Mouse (Mus musculus) liver, embryonic 16.5 days (tissue): ENCODE results near the gene Nanos3. TPM values are rescaled to one million over a fixed set of nuclear protein-coding genes. Genes with fewer than 3 reads are reported as not detected.

Experiments
- ATAC-seq: fragments of 200-750 bp; cut with Nextera tagmentation; 2 replicates; pipeline ENCODE4 v1.8.0; 2017; ENCODE audit warnings: low read depth, mild to moderate bottlenecking, moderate number of reproducible peaks, moderate library complexity
- H3K27ac ChIP-seq: fragments of 300-500 bp; sonication (generic); 2 replicates; pipeline ENCODE4 v1.5.1; 2014; ENCODE audit warnings: mild to moderate bottlenecking, low read length
- H3K27me3 ChIP-seq: fragments of 300-500 bp; sonication (generic); 2 replicates; pipeline ENCODE4 v1.6.1; 2014; ENCODE audit warnings: low read depth, low read length, mixed read lengths; ENCODE audit not compliant: control insufficient read depth, insufficient read depth
- H3K36me3 ChIP-seq: fragments of 300-500 bp; sonication (generic); 2 replicates; pipeline ENCODE4 v1.6.1; 2014; ENCODE audit warnings: mild to moderate bottlenecking; ENCODE audit not compliant: control insufficient read depth, insufficient read depth
- H3K4me1 ChIP-seq: fragments of 300-500 bp; sonication (generic); 2 replicates; pipeline ENCODE4 v1.6.1; 2014; ENCODE audit warnings: low read depth, low read length, mixed read lengths; ENCODE audit not compliant: control insufficient read depth
- H3K4me2 ChIP-seq: fragments of 300-500 bp; sonication (generic); 2 replicates; pipeline ENCODE4 v1.6.1; 2014; ENCODE audit warnings: low read depth, low read length, mixed read lengths
- H3K4me3 ChIP-seq: fragments of 300-500 bp; sonication (generic); 2 replicates; pipeline ENCODE4 v1.5.1; 2014; ENCODE audit warnings: low read depth, mild to moderate bottlenecking, low read length
- H3K9ac ChIP-seq: fragments of 300-500 bp; sonication (generic); 2 replicates; pipeline ENCODE4 v1.6.1; 2014; ENCODE audit warnings: low read depth, low read length
- H3K9me3 ChIP-seq: fragments of 300-500 bp; sonication (generic); replicated peaks from 2 replicates; pipeline ENCODE4 v1.6.1; 2016; ENCODE audit warnings: low read length; ENCODE audit not compliant: control insufficient read depth
- WGBS: fragments of 180-500 bp; shearing (Covaris S2); extraction: QIAGEN DNeasy Blood & Tissue Kit; methylation state at CpG from one replicate; pipeline ENCODE4 v1.1.7; 2014; ENCODE audit not compliant: insufficient replicate concordance; 5-methylcytosine and 5-hydroxymethylcytosine counted together
- polyA plus RNA-seq: library from polyadenylated mRNA; unstranded; fragments of >200 nt; fragmentation: Nextera tagmentation; extraction: Ambion mirVana; gene quantifications from 2 replicates; pipeline ENCODE4 v1.2.1, GENCODE M21; 2015

The Nanos3 gene
- polyA plus RNA-seq, 1 experiment from 2014 or later = not detected

DNA sequence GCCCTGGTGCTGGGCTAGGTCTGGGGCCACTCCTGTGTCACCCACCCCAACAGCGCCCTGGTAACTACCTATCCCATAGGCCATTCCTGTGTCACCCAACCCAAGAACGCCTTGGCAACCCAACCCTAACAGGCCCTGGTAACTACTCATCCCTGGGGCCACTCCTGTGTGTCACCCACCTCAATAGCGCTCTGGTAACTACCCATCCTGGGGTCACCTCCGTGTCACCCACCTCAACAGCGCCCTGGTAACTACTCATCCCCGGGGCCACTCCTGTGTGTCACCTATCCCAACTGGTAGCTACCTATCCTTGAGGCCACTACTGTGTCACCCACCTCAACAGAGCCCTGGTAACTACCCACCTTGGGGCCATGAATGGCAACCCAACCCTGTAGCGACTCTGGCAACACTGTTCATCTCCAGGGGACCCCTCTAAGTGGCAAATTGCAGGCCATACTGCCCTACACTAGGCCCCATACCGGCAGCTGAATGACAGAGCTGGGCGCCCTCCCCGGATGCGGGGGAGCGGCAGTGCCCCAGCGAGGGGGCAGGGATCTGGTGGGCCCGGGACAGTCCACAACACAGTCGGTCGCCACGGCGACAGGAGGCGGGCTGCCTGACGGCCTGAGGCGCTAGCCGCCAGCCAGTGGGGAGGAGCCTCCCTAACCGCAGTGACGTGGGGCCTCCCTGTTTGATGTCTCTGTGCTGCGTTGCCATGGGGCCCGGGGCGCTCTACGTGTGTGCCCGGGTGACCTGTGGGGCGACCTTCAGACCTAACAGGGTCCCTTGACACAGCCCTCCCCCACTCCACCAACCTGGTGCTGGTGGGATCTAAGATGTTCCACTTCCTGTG, 13.1 kb upstream of the Nanos3 start:
- H3K27me3 ChIP-seq = peaks cover 24% of the 10 kb centered on the region
- peak; percentile 83 for ATAC-seq
- 2% methylated on average over 30 of the region's 30 CpGs for WGBS
- H3K4me3 ChIP-seq = peak overlapping the region; percentile 53
- H3K9me3 ChIP-seq = no peaks in the 10 kb centered on the region
- H3K36me3 ChIP-seq = no peaks in the 10 kb centered on the region
- H3K9ac ChIP-seq = peak overlapping the region; percentile 12
- peak overlapping the region; percentile 68 for H3K27ac ChIP-seq
- H3K4me2 ChIP-seq = peak overlapping the region; percentile 81
- H3K4me1 ChIP-seq = peaks cover 41% of the 10 kb centered on the region

DNA sequence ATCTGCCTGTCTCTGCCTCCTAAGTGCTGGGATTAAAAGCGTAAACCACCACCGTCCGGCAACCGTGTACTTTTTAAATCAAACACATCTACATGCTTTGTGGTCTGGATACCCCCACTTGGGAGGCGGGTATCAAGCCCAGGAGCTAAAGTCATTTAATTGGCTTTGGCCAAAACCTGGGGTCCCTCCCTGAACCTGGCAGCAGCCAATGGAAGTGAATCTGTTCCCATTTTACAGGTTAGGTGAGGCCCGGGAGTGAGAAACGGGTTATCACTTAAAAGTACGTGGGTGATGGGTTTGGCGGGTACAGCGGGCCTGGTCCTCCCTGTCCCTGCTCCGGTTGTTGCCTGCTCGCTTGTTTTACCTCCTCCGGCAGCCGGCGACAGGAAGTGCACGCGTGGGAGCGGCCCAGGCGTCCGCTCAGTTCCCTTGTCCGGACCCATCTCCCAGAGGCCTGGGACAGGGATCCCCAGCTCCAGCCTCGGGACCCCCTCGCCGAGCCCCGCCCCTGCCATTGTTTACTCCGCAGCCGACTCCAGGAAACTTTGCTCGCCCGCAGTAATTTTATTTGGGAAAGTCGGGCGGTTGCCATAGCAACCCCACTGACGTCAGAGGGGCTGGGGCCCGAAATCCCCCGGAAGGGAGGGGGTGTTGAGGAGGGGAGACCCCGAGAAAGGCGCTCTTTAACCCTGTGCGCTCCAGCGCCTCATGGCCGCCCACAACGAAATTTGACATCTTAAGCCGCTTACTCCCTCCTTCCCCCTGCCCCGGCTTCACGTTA, 12.3 kb upstream of the Nanos3 start:
- peaks cover 45% of the 10 kb centered on the region for H3K4me1 ChIP-seq
- no peaks in the 10 kb centered on the region for H3K9me3 ChIP-seq
- peak overlapping the region; percentile 81 for H3K4me2 ChIP-seq
- peaks cover 21% of the 10 kb centered on the region for H3K27me3 ChIP-seq
- H3K36me3 ChIP-seq = no peaks in the 10 kb centered on the region
- peak overlapping the region; percentile 53 for H3K4me3 ChIP-seq
- H3K27ac ChIP-seq = peak overlapping the region; percentile 68
- H3K9ac ChIP-seq = peak overlapping the region; percentile 12
- WGBS = 3% methylated on average over 43 of the region's 43 CpGs
- peak; percentile 9 for ATAC-seq

DNA sequence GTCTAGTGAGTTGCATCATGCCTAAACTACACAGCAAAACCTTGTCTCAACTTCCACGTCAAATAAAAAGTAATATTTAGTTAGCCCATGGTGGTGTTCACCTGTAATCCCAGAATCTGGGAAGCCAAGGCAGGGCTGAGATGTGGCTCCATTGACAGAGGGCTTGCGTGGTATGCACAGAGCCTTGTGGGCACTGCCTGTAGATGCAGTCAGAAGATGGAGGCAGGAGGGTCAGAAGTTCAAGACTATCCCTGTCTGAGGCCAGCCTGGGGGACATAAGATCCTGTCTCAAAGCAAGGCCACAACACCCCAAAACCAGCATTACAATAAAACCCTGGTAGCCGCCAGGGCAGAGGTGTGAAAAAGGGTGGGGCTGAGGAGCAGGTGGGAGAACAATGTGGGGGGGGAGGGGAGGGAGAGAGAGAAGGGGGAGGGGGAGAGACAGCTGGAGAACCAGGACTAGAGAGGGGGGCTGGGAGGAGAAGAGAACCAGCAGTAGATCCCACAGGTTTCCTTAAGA, 9.3 kb upstream of the Nanos3 start:
- Histone ChIP-seq H3K9me3 (no peaks in the 10 kb centered on the region), H3K4me1 (peaks cover 32% of the 10 kb centered on the region), H3K36me3 (no peaks in the 10 kb centered on the region), H3K9ac (no peak overlapping the region), H3K27ac (no peak overlapping the region), H3K4me3 (no peak overlapping the region), H3K27me3 (peaks cover 4% of the 10 kb centered on the region; the same call in 1 of the 2 replicates), H3K4me2 (no peak overlapping the region)
- ATAC-seq = no peak
- 61% methylated on average over 3 of the region's 3 CpGs for WGBS

DNA sequence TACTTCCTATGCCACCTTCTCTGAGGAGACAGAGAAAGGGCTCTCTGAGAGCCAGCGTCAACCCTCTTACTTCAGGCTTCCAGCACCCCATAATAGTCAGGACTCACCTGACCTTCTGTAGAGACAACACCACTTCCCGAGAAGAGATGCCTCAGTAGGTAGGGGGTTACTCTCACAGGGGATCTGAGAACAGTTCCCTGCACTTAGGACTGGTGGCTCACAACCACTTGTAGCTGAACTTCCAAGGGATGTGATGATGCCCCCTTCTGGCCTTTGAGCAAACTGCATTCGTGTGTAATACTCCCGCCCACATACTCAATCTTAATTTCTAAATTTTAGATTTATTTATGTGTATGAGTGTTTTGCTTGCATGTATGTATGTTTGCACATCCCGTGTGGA, 8.5 kb upstream of the Nanos3 start:
- no peak overlapping the region for H3K4me3 ChIP-seq
- no peak overlapping the region for H3K27ac ChIP-seq
- no peaks in the 10 kb centered on the region for H3K36me3 ChIP-seq
- H3K9ac ChIP-seq = no peak overlapping the region
- H3K4me2 ChIP-seq = no peak overlapping the region
- H3K9me3 ChIP-seq = no peaks in the 10 kb centered on the region
- WGBS = 54% methylated on average over 5 of the region's 5 CpGs
- H3K4me1 ChIP-seq = peaks cover 28% of the 10 kb centered on the region
- H3K27me3 ChIP-seq = peaks cover 4% of the 10 kb centered on the region; the same call in 1 of the 2 replicates
- no peak for ATAC-seq

DNA sequence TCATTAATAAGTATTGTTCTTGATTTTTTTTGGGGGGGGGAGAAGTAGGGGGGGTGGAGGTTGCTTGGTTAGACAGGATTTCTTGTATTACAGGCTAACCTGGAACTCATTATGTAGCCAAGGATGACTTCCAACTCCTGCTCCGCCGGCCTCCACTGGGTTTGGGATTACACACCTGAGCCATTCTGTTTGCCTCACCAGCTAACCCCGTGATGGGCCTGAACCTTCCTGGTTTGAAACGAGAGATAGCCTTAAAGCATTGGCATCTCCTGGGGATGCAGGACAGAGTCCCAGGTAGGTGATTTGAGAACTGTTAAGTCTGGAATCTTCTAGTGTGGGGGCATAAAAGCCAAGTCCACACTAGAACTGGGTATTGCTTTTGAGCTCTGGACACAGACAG, 8.1 kb upstream of the Nanos3 start:
- no peaks in the 10 kb centered on the region for H3K9me3 ChIP-seq
- WGBS = 69% methylated on average over 4 of the region's 4 CpGs
- ATAC-seq = no peak
- H3K9ac ChIP-seq = no peak overlapping the region
- H3K27ac ChIP-seq = no peak overlapping the region
- peaks cover 4% of the 10 kb centered on the region; the same call in 1 of the 2 replicates for H3K27me3 ChIP-seq
- H3K4me3 ChIP-seq = no peak overlapping the region
- no peak overlapping the region for H3K4me2 ChIP-seq
- H3K36me3 ChIP-seq = no peaks in the 10 kb centered on the region
- H3K4me1 ChIP-seq = peaks cover 24% of the 10 kb centered on the region

DNA sequence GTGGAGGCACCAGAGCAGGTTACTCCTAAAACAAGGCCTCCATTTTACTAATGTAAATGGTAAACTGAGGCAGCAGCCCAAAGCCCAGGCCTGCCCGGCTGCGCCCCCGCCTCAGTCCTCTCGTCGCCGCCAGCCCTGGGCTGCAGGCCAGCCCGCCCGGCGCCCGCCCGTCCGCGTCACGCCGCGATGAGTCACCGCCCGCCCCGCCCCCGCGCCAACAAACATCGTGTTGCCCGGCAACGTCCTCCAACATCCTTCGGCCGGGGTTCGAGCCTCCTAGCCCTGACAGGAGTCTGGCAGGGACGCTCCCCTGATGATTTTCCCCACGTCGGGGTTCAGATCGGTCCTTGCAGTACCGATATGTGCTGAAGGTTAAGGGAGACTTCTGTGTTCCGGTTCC, 7.5 kb upstream of the Nanos3 start:
- 2% methylated on average over 31 of the region's 33 CpGs for WGBS
- peak overlapping the region; percentile 65 for H3K4me2 ChIP-seq
- peak; percentile 69 for ATAC-seq
- peak overlapping the region; percentile 13 for H3K9ac ChIP-seq
- H3K36me3 ChIP-seq = no peaks in the 10 kb centered on the region
- H3K27me3 ChIP-seq = peaks cover 4% of the 10 kb centered on the region; the same call in 1 of the 2 replicates
- H3K4me3 ChIP-seq = peak overlapping the region; percentile 48
- peaks cover 18% of the 10 kb centered on the region for H3K4me1 ChIP-seq
- peak overlapping the region; percentile 34; the same call in 1 of the 2 replicates for H3K27ac ChIP-seq
- no peaks in the 10 kb centered on the region for H3K9me3 ChIP-seq

DNA sequence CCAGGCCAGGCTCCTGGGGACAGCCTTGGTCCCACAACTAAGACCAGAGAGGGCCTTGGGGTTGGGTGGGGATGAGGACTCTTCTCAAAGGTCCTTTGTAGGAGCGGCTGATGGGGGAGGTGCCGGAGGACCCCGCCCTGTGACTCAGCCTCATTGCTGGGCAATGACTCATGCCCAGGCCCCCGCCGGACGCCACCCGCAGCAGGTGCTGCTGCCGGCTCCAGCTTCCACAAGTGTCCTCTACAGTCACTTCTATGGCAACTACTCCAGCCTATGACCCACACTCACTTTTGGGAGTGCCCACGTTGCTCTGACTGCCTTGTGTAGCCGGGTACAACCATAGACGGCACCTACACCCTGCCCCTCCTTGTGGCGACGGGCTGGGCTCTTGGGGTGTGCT, 7.0 kb upstream of the Nanos3 start:
- Histone ChIP-seq H3K9me3 (no peaks in the 10 kb centered on the region), H3K27me3 (peaks cover 4% of the 10 kb centered on the region; the same call in 1 of the 2 replicates), H3K36me3 (no peaks in the 10 kb centered on the region), H3K4me3 (peak overlapping the region; percentile 48), H3K4me1 (peaks cover 21% of the 10 kb centered on the region), H3K27ac (peak overlapping the region; percentile 34; the same call in 1 of the 2 replicates), H3K9ac (peak overlapping the region; percentile 13), H3K4me2 (peak overlapping the region; percentile 65)
- peak; percentile 78 for ATAC-seq
- 26% methylated on average over 13 of the region's 13 CpGs for WGBS

DNA sequence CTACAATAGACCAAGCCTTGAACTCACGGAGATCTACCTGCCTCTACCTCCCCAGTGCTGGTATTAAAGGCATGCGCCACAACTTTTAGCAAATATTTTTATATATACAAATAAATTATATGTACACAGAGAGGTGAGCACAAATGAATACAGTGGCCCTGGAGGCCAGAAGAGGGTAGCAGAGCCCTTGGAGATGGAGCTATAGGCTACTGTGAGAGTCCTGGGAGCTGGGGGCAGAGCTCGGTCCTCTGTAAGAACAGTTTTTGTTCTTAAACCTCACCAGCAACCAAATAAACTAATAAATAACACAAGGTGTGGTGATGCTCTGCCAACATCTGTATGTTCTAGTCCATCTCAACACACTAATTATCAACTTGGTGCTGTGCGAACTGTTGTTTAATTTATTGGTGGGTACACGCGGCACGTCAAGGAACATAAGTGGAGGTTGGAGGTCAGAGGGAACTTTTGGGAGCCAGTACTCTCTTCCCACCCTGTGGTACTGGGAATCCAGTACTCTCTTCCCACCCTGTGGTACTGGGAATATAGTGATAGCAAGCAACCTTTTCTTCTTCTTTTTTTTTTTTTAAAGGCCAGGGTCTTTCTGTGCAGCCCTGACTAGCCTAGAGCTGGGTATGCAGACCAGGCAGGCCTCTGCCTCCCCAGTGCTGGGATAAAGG, 5.3 kb upstream of the Nanos3 start:
- ATAC-seq = no peak
- Histone ChIP-seq H3K4me3 (no peak overlapping the region), H3K27me3 (peaks cover 4% of the 10 kb centered on the region; the same call in 1 of the 2 replicates), H3K36me3 (no peaks in the 10 kb centered on the region), H3K4me2 (no peak overlapping the region), H3K9me3 (no peaks in the 10 kb centered on the region), H3K9ac (no peak overlapping the region), H3K4me1 (peaks cover 26% of the 10 kb centered on the region), H3K27ac (no peak overlapping the region)
- 87% methylated on average over 7 of the region's 7 CpGs for WGBS
